Mouse (Mus musculus) heart, adult 2 months (tissue): ENCODE measurements around the gene Acot6.
"Not testable (repeated sequence)": the region's sequence is repeated elsewhere in the genome, so short reads cannot be mapped to it uniquely, and the experiment has no call there.

Source experiments
- CTCF ChIP-seq: fragments of 200-600 bp; IDR thresholded peaks from 2 replicates; pipeline ENCODE4 v1.8.1; 2022; ENCODE audit warnings: antibody characterized with exemption, mild to moderate bottlenecking, moderate library complexity
- EP300 ChIP-seq: fragments of 200-500 bp; IDR thresholded peaks from 2 replicates; pipeline ENCODE4 v1.6.1; 2011; ENCODE audit warnings: low read depth, low read length, control low read depth; ENCODE audit not compliant: insufficient read depth
- POLR2A ChIP-seq: fragments of 200-500 bp; IDR thresholded peaks from 2 replicates; pipeline ENCODE4 v1.6.1; 2011; ENCODE audit warnings: mild to moderate bottlenecking, low read depth, low read length, control low read depth; ENCODE audit not compliant: insufficient read depth

GRCm38 (mm10) chr12:84094666-84095065 lies 5.8 kb upstream of the Acot6 start:
- not testable (repeated sequence) for TF ChIP-seq POLR2A, CTCF, EP300
